Mouse (Mus musculus): Measurements from ENCODE around the gene Bglap3. TPM values are rescaled to one million over a fixed set of nuclear protein-coding genes. Genes with fewer than 3 reads are reported as not detected.
"Not testable (repeated sequence)": the region's sequence is repeated elsewhere in the genome, so short reads cannot be mapped to it uniquely, and the experiment has no call there.

Gene Bglap3
- polyA plus RNA-seq (2014; fragmentation: Nextera tagmentation; extraction: Ambion mirVana), result 0.28 TPM in 1 of 2 replicates, not detected in the other

GRCm38 (mm10) chr3:88372643-88373042 lies at the start of gene Bglap3:
Gene Bglap3 (minus strand): TSS chr3:88372743.
- H3K36me3 ChIP-seq (ENCODE audit: control insufficient read depth, insufficient read depth, low read length); H3K4me2 ChIP-seq (replicated peaks; ENCODE audit: low read depth, low read length); H3K27me3 ChIP-seq (ENCODE audit: control insufficient read depth, insufficient read depth, low read length); H3K4me1 ChIP-seq (ENCODE audit: control insufficient read depth, insufficient read depth, low read length); H3K4me3 ChIP-seq (ENCODE audit: low read length); H3K27ac ChIP-seq (ENCODE audit: low read depth, low read length); ATAC-seq (ENCODE audit: low FRiP score, low TSS enrichment); H3K9me3 ChIP-seq (ENCODE audit: control insufficient read depth, low read length); H3K9ac ChIP-seq (ENCODE audit: low read depth, low read length): not testable (repeated sequence)
- 91% methylated on average over 9 of the region's 9 CpGs for WGBS

GRCm38 (mm10) chr3:88422020-88422720 lies 49.6 kb upstream of the Bglap3 start:
- no peak overlapping the region for H3K9ac ChIP-seq (ENCODE audit: low read depth, low read length)

GRCm38 (mm10) chr3:88420771-88421170 lies 48.2 kb upstream of the Bglap3 start:
- Histone ChIP-seq H3K36me3 (ENCODE audit: control insufficient read depth, insufficient read depth, low read length) (peaks cover 47% of the 10 kb centered on the region), H3K27ac (ENCODE audit: low read depth, low read length) (no peak overlapping the region), H3K27me3 (ENCODE audit: control insufficient read depth, insufficient read depth, low read length) (no peaks in the 10 kb centered on the region), H3K4me3 (ENCODE audit: low read length) (no peak overlapping the region), H3K4me2 (replicated peaks; ENCODE audit: low read depth, low read length) (no peak overlapping the region), H3K9me3 (ENCODE audit: control insufficient read depth, low read length) (no peaks in the 10 kb centered on the region), H3K9ac (ENCODE audit: low read depth, low read length) (no peak overlapping the region), H3K4me1 (ENCODE audit: control insufficient read depth, insufficient read depth, low read length) (peaks cover 21% of the 10 kb centered on the region)
- WGBS, result 92% methylated on average over 19 of the region's 19 CpGs
- no peak for ATAC-seq (ENCODE audit: low FRiP score, low TSS enrichment)

More at GRCm38 (mm10) chr3:88422020-88422720, 49.6 kb upstream of the Bglap3 start:
- Histone ChIP-seq H3K4me3 (ENCODE audit: low read length) (no peak overlapping the region), H3K36me3 (ENCODE audit: control insufficient read depth, insufficient read depth, low read length) (peaks cover 34% of the 10 kb centered on the region; the same call in 1 of the 2 replicates), H3K27ac (ENCODE audit: low read depth, low read length) (no peak overlapping the region), H3K4me1 (ENCODE audit: control insufficient read depth, insufficient read depth, low read length) (peaks cover 21% of the 10 kb centered on the region), H3K4me2 (replicated peaks; ENCODE audit: low read depth, low read length) (no peak overlapping the region), H3K9me3 (ENCODE audit: control insufficient read depth, low read length) (no peaks in the 10 kb centered on the region), H3K27me3 (ENCODE audit: control insufficient read depth, insufficient read depth, low read length) (no peaks in the 10 kb centered on the region)
- ATAC-seq (ENCODE audit: low FRiP score, low TSS enrichment), result no peak
- 45% methylated on average over 9 of the region's 9 CpGs for WGBS

GRCm38 (mm10) chr3:88418016-88418415 lies 45.5 kb upstream of the Bglap3 start:
- no peak for ATAC-seq (ENCODE audit: low FRiP score, low TSS enrichment)

GRCm38 (mm10) chr3:88415668-88416067 lies 43.1 kb upstream of the Bglap3 start:
- Histone ChIP-seq H3K36me3 (ENCODE audit: control insufficient read depth, insufficient read depth, low read length) (peaks cover 70% of the 10 kb centered on the region), H3K9ac (ENCODE audit: low read depth, low read length) (no peak overlapping the region), H3K4me1 (ENCODE audit: control insufficient read depth, insufficient read depth, low read length) (no peaks in the 10 kb centered on the region), H3K4me2 (replicated peaks; ENCODE audit: low read depth, low read length) (no peak overlapping the region), H3K4me3 (ENCODE audit: low read length) (no peak overlapping the region), H3K27ac (ENCODE audit: low read depth, low read length) (no peak overlapping the region), H3K27me3 (ENCODE audit: control insufficient read depth, insufficient read depth, low read length) (no peaks in the 10 kb centered on the region), H3K9me3 (ENCODE audit: control insufficient read depth, low read length) (no peaks in the 10 kb centered on the region)
- WGBS, result 92% methylated on average over 4 of the region's 4 CpGs
- no peak for ATAC-seq (ENCODE audit: low FRiP score, low TSS enrichment)

More at GRCm38 (mm10) chr3:88418016-88418415, 45.5 kb upstream of the Bglap3 start:
- H3K4me3 ChIP-seq (ENCODE audit: low read length), result no peak overlapping the region
- WGBS, result 89% methylated on average over 6 of the region's 6 CpGs
- H3K36me3 ChIP-seq (ENCODE audit: control insufficient read depth, insufficient read depth, low read length), result peaks cover 71% of the 10 kb centered on the region
- H3K4me2 ChIP-seq (replicated peaks; ENCODE audit: low read depth, low read length), result no peak overlapping the region
- H3K9me3 ChIP-seq (ENCODE audit: control insufficient read depth, low read length), result no peaks in the 10 kb centered on the region
- H3K4me1 ChIP-seq (ENCODE audit: control insufficient read depth, insufficient read depth, low read length), result peaks cover 6% of the 10 kb centered on the region; the same call in 1 of the 2 replicates
- H3K27ac ChIP-seq (ENCODE audit: low read depth, low read length), result no peak overlapping the region
- no peaks in the 10 kb centered on the region for H3K27me3 ChIP-seq (ENCODE audit: control insufficient read depth, insufficient read depth, low read length)
- no peak overlapping the region for H3K9ac ChIP-seq (ENCODE audit: low read depth, low read length)

GRCm38 (mm10) chr3:88412636-88413035 lies 40.1 kb upstream of the Bglap3 start:
- H3K4me3 ChIP-seq (ENCODE audit: low read length), result no peak overlapping the region
- no peak for ATAC-seq (ENCODE audit: low FRiP score, low TSS enrichment)
- no peak overlapping the region for H3K4me2 ChIP-seq (replicated peaks; ENCODE audit: low read depth, low read length)
- H3K4me1 ChIP-seq (ENCODE audit: control insufficient read depth, insufficient read depth, low read length), result peaks cover 9% of the 10 kb centered on the region; the same call in 1 of the 2 replicates
- H3K36me3 ChIP-seq (ENCODE audit: control insufficient read depth, insufficient read depth, low read length), result peaks cover 47% of the 10 kb centered on the region
- H3K9me3 ChIP-seq (ENCODE audit: control insufficient read depth, low read length), result no peaks in the 10 kb centered on the region
- 90% methylated on average over 11 of the region's 11 CpGs for WGBS
- H3K27ac ChIP-seq (ENCODE audit: low read depth, low read length), result no peak overlapping the region
- no peaks in the 10 kb centered on the region for H3K27me3 ChIP-seq (ENCODE audit: control insufficient read depth, insufficient read depth, low read length)
- no peak overlapping the region for H3K9ac ChIP-seq (ENCODE audit: low read depth, low read length)

- 91% methylated on average over 4 of the region's 4 CpGs for WGBS
- Histone ChIP-seq H3K4me1 (ENCODE audit: control insufficient read depth, insufficient read depth, low read length) (peaks cover 13% of the 10 kb centered on the region; the same call in 1 of the 2 replicates), H3K4me3 (ENCODE audit: low read length) (no peak overlapping the region), H3K9ac (ENCODE audit: low read depth, low read length) (no peak overlapping the region), H3K9me3 (ENCODE audit: control insufficient read depth, low read length) (no peaks in the 10 kb centered on the region), H3K27ac (ENCODE audit: low read depth, low read length) (no peak overlapping the region), H3K4me2 (replicated peaks; ENCODE audit: low read depth, low read length) (no peak overlapping the region), H3K36me3 (ENCODE audit: control insufficient read depth, insufficient read depth, low read length) (peaks cover 39% of the 10 kb centered on the region), H3K27me3 (ENCODE audit: control insufficient read depth, insufficient read depth, low read length) (no peaks in the 10 kb centered on the region)
- ATAC-seq (ENCODE audit: low FRiP score, low TSS enrichment), result no peak
Observed at GRCm38 (mm10) chr3:88411681-88412080, 39.1 kb upstream of the Bglap3 start.

- Histone ChIP-seq H3K9ac (ENCODE audit: low read depth, low read length) (peak overlapping the region; percentile 82; the same call in 1 of the 2 replicates), H3K9me3 (ENCODE audit: control insufficient read depth, low read length) (no peaks in the 10 kb centered on the region), H3K4me3 (ENCODE audit: low read length) (peak overlapping the region; percentile 56), H3K4me1 (ENCODE audit: control insufficient read depth, insufficient read depth, low read length) (peaks cover 18% of the 10 kb centered on the region; the same call in 1 of the 2 replicates), H3K27me3 (ENCODE audit: control insufficient read depth, insufficient read depth, low read length) (no peaks in the 10 kb centered on the region), H3K4me2 (replicated peaks; ENCODE audit: low read depth, low read length) (peak overlapping the region; percentile 53), H3K36me3 (ENCODE audit: control insufficient read depth, insufficient read depth, low read length) (peaks cover 29% of the 10 kb centered on the region), H3K27ac (ENCODE audit: low read depth, low read length) (peak overlapping the region; percentile 86)
- 20% methylated on average over 7 of the region's 7 CpGs for WGBS
- no peak for ATAC-seq (ENCODE audit: low FRiP score, low TSS enrichment)
Observed at GRCm38 (mm10) chr3:88410645-88411031, 38.1 kb upstream of the Bglap3 start.
